Mouse (Mus musculus) activated CD4-positive, CD25-positive, alpha-beta regulatory T cell, adult 9 weeks (primary cell): ENCODE data around the gene Zfp825. TPM values are rescaled to one million over a fixed set of nuclear protein-coding genes. Genes with fewer than 3 reads are reported as not detected.

Source experiments
- polyA plus RNA-seq: library from polyadenylated mRNA; unstranded; fragments of 100-300 nt; shearing (Covaris generic); gene quantifications from one replicate; pipeline ENCODE4 v1.2.1, GENCODE M21; 2017

Gene Zfp825
- 21.2 TPM for polyA plus RNA-seq

DNA sequence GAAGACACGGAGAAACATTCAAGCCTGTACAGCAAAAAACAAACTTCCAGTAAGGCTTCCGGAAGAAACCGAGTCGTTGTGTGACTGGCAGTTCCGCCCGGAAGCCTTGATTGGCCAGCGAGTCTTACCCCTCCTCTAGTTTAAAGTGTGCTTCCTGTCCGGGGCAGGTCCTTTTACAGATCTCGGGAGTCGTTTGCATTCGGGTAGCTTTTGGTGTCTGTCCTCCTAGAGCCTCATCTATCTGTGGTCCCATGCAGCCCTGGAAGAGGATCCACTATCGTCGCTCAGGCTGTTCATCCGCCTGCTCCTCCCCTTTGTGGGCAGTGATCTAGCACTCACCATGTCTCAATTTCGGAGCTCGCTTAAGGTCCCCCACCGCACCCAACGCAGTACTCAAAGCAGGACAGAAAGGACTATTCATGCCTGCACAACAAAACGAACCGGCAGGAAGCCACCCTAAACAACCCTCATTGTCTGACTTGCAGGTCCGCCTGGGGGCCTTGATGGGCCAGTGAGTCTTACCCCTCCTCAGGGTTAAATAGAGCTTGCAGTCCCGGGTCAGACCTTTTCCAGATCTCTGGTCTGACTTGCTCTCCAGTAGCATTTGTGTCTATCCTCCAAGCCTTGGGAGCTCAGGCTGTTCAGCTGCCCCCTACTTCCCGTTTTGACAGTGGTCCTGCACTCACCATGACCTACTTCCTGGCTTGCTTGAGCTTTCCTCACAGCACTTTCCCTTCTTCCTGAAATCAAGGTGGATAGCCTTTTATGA is at the start of gene Zfp825:
Gene Zfp825 (minus strand): TSS at position 82 of the 769 bp plus-strand sequence.

Other genes starting within 250 kb of the Zfp825 start
- 0.07 TPM for gene Ahrr, start 201.7 kb downstream of the Zfp825 start, polyA plus RNA-seq
- gene Pdcd6, start 176.4 kb downstream of the Zfp825 start, polyA plus RNA-seq: 201 TPM
- 338 TPM for gene Sdha, start 143.7 kb downstream of the Zfp825 start, polyA plus RNA-seq
- 38.2 TPM for gene Ccdc127, start 143.7 kb downstream of the Zfp825 start, polyA plus RNA-seq
- not detected for gene Lrrc14b, start 130.0 kb downstream of the Zfp825 start, polyA plus RNA-seq
- gene Zfp72, start 103.2 kb downstream of the Zfp825 start, polyA plus RNA-seq: 1.9 TPM
- gene Ftl1-ps1, start 94.3 kb downstream of the Zfp825 start, polyA plus RNA-seq: 48.5 TPM
- 163 TPM for gene Erap1, start 145.6 kb upstream of the Zfp825 start, polyA plus RNA-seq